Mouse (Mus musculus) small intestine, adult 2 months (tissue): ENCODE measurements around the gene Syt16.

ENCODE experiments used
- CTCF ChIP-seq: fragments of 200-500 bp; IDR thresholded peaks from 2 replicates; pipeline ENCODE4 v1.5.1; 2012; ENCODE audit warnings: low read depth, mild to moderate bottlenecking, control low read depth, inconsistent platforms, low read length, moderate library complexity, mixed read lengths; ENCODE audit not compliant: insufficient replicate concordance, insufficient read length; ENCODE audit errors: extremely low read depth
- POLR2A ChIP-seq: fragments of 200-500 bp; IDR thresholded peaks from 2 replicates; pipeline ENCODE4 v1.6.1; 2012; ENCODE audit warnings: low read depth, mild to moderate bottlenecking, control low read depth, inconsistent platforms, low read length, moderate library complexity

GRCm38 (mm10) chr12:73996906-73997296, 560 bp upstream of the Syt16 start:
- TF ChIP-seq POLR2A (no peak), CTCF (no peak)
